Mouse (Mus musculus): ENCODE data around the gene Chd4.

- no peak for TF ChIP-seq EP300 (IDR thresholded peaks at IDR 0.05)
- TF ChIP-seq CTCF (IDR thresholded peaks at IDR 0.05): no peak
These were observed 79.7 kb downstream of the Chd4 start for GRCm38 (mm10) chr6:125175469-125175868.

All from lung, postnatal 0 days (tissue).